Mouse (Mus musculus) heart, adult 2 months (tissue): Measurements from ENCODE around the gene Bard1.

Source experiments
- CTCF ChIP-seq: fragments of 200-600 bp; IDR thresholded peaks from 2 replicates; pipeline ENCODE4 v1.8.1; 2022; ENCODE audit warnings: antibody characterized with exemption, mild to moderate bottlenecking, moderate library complexity
- EP300 ChIP-seq: fragments of 200-500 bp; IDR thresholded peaks from 2 replicates; pipeline ENCODE4 v1.6.1; 2011; ENCODE audit warnings: low read depth, low read length, control low read depth; ENCODE audit not compliant: insufficient read depth
- POLR2A ChIP-seq: fragments of 200-500 bp; IDR thresholded peaks from 2 replicates; pipeline ENCODE4 v1.6.1; 2011; ENCODE audit warnings: mild to moderate bottlenecking, low read depth, low read length, control low read depth; ENCODE audit not compliant: insufficient read depth

DNA sequence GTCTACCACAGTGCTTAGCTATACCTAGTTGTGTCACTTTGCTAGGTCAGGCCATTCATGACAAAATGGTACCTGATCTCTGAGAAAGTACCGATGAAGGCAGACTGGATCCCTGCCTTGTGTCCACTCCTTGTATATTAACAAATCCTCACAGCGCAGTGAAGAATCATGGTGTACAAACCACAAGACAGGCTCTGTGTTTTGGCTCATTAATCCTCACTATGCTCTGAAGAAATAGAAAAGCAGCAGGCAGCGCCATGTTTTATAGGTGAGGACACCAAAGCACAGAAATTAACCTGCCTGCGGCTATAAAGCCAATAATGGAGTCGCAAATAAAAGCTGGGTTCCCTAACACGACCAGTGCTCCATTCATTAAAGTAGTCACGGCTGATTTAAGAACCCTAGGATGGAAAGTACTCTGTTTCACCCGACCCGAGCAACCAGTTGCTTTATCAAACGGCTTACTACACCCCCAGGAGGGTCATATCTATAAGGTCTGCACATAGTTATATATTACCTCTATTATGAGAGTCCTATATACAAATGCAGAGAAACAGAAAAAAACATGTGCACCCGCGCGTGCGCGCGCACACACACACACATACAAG lies 39.0 kb downstream of the Bard1 start:
- TF ChIP-seq POLR2A (no peak), EP300 (no peak), CTCF (no peak)
